Mouse (Mus musculus) regulatory T cell (primary cell): ENCODE measurements around the gene Crtc1.

Experiments
- in situ Hi-C: fragments of 300-600 bp; cut with MboI, MseI; formaldehyde crosslinking; loops from one replicate; pipeline ENCODE4 v1.15.1; 2025; ENCODE audit warnings: high pct_unique_total_duplicates

Gene Crtc1

GRCm38 (mm10) chr8:70352000-70352384, 87.4 kb downstream of the Crtc1 start:
- in situ Hi-C loops = no loop called here

- in situ Hi-C loops = no loop called here
Observed at GRCm38 (mm10) chr8:70351035-70351999, 88.1 kb downstream of the Crtc1 start.

GRCm38 (mm10) chr8:70347860-70348420, 91.4 kb downstream of the Crtc1 start:
- in situ Hi-C loops = no loop called here

- in situ Hi-C loops = no loop called here
Observed at GRCm38 (mm10) chr8:70347443-70347842, 91.9 kb downstream of the Crtc1 start.

GRCm38 (mm10) chr8:70344279-70344678, 95.1 kb downstream of the Crtc1 start:
- in situ Hi-C loops = no loop called here

GRCm38 (mm10) chr8:70343696-70344095, 95.7 kb downstream of the Crtc1 start:
- in situ Hi-C loops = no loop called here

- in situ Hi-C loops = no loop called here
Observed at GRCm38 (mm10) chr8:70343076-70343475, 96.3 kb downstream of the Crtc1 start.

GRCm38 (mm10) chr8:70342007-70342406, 97.4 kb downstream of the Crtc1 start:
- in situ Hi-C loops = no loop called here

- in situ Hi-C loops = no loop called here
Observed at GRCm38 (mm10) chr8:70340659-70341058, 98.7 kb downstream of the Crtc1 start.

GRCm38 (mm10) chr8:70338931-70339330, 100.4 kb downstream of the Crtc1 start:
- in situ Hi-C loops = no loop called here

- in situ Hi-C loops = no loop called here
Observed at GRCm38 (mm10) chr8:70332878-70333202, 106.5 kb downstream of the Crtc1 start.
